Comparison of ENCODE assay signal across 8 mouse cellular contexts in the genomic region with DNA sequence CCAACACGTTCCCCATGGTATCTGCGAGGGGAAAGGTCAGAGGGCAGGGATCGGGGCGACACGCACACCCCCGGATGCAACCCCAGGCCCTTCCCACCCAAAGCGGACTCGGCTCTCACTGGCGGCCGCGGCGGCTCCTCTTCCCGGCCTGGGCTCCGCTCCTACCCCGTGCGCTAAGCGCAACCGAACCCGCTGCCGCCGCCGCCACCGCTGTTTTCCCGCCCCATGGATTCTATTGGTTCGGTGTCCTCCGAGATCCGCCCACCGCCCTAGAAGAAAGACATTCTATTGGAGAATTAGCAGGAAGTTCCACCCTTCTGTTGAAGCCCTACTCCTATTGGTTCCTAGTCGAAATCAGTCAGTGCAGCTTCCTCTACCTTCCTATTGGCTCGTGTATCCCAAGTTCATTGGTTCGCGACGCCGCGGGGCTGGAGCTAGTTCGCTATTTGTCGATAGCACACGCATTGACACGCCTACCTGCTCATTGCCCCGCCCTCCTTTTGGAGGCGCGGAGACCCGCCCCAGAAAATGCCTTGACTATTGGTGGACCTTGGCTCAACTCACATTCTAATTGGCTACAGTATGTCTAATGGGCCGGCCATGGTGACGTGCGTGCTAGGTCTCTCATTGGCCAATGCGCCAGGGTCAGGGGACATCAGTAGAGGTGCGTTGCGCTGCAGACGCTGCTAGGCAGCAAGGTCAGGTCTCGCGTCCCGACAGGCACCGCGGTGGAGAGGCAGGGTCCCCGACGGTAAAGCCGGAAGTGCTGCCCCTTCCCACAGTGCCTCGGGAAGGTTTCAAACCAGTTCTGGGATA. TPM values are rescaled to one million over a fixed set of nuclear protein-coding genes. Genes with fewer than 3 reads are reported as not detected.
A peak's percentile ranks its signal among the peaks of the same experiment; 100 is the strongest.
DNase-seq lines count a peak whose midpoint lies in the region; ATAC-seq and TF ChIP-seq lines count a peak whose summit lies in the region.

Tomm40 (minus strand) TSS at position 200 of the 816 bp plus-strand sequence.

- peak; percentile 38; the same call in 1 of the 2 replicates for TF ChIP-seq POLR2A in brain, embryonic 14.5 days (IDR thresholded peaks at IDR 0.05; ENCODE audit: borderline replicate concordance, extremely low read depth, insufficient read depth, insufficient read length, poor library complexity, severe bottlenecking)
- peak; percentile 69; the same call in 1 of the 2 replicates for TF ChIP-seq POLR2A in liver, adult 2 months (IDR thresholded peaks at IDR 0.05; ENCODE audit: extremely low read depth, insufficient read depth, low read length)
- peak; percentile 66 for TF ChIP-seq POLR2A in myocyte (IDR thresholded peaks at IDR 0.05; ENCODE audit: insufficient read length, low read depth)

- WGBS in heart, embryonic 11.5 days (ENCODE audit: insufficient replicate concordance): under 1% methylated on average over 55 of the region's 59 CpGs
- under 1% methylated on average over 59 of the region's 59 CpGs for WGBS in kidney, embryonic 16.5 days
- under 1% methylated on average over 59 of the region's 59 CpGs for WGBS in liver, adult 2 months

- no peak for TF ChIP-seq CTCF in C2C12 (IDR thresholded peaks at IDR 0.05; ENCODE audit: control insufficient read depth, insufficient read depth, insufficient read length)
- no peak for TF ChIP-seq CTCF in brain, embryonic 14.5 days (IDR thresholded peaks at IDR 0.05; ENCODE audit: borderline replicate concordance, extremely low read depth, insufficient read depth, insufficient read length)
- TF ChIP-seq CTCF in liver, adult 2 months (IDR thresholded peaks at IDR 0.05; ENCODE audit: low read depth, low read length): no peak

- H3K36me3 ChIP-seq in C2C12 (ENCODE audit: control insufficient read depth, insufficient read depth): peaks cover 26% of the 10 kb centered on the region
- H3K36me3 ChIP-seq in erythroblast, embryonic 14.5 days (ENCODE audit: control insufficient read depth): peaks cover 35% of the 10 kb centered on the region
- H3K36me3 ChIP-seq in heart, embryonic 11.5 days (ENCODE audit: control insufficient read depth, insufficient read depth, low read length): peaks cover 26% of the 10 kb centered on the region
- H3K36me3 ChIP-seq in kidney, embryonic 16.5 days (ENCODE audit: insufficient read depth, low read length): peaks cover 56% of the 10 kb centered on the region
- peaks cover 5% of the 10 kb centered on the region; the same call in 1 of the 2 replicates for H3K36me3 ChIP-seq in liver, adult 2 months (ENCODE audit: control insufficient read depth, insufficient read depth, low read length)
- H3K36me3 ChIP-seq in myocyte (ENCODE audit: control insufficient read depth, insufficient read depth): peaks cover 12% of the 10 kb centered on the region
- peaks cover 6% of the 10 kb centered on the region for H3K36me3 ChIP-seq in splenic B cell, adult 2 months (ENCODE audit: control insufficient read depth, insufficient read depth, low read length, poor library complexity, severe bottlenecking)

- H3K4me2 ChIP-seq in heart, embryonic 11.5 days: peak within 1 kb of the TSS; percentile 91
- H3K4me2 ChIP-seq in kidney, embryonic 16.5 days (replicated peaks; ENCODE audit: low read depth, low read length): peak within 1 kb of the TSS; percentile 79
- H3K4me2 ChIP-seq in myocyte (ENCODE audit: low read depth): peak within 1 kb of the TSS; percentile 99

- H3K9ac ChIP-seq in heart, embryonic 11.5 days (ENCODE audit: low read depth, low read length): peak within 1 kb of the TSS; percentile 93
- H3K9ac ChIP-seq in kidney, embryonic 16.5 days (replicated peaks; ENCODE audit: low read length): peak within 1 kb of the TSS; percentile 95
- H3K9ac ChIP-seq in liver, adult 2 months (ENCODE audit: low read depth, low read length): peak within 1 kb of the TSS; percentile 92

- H3K4me3 ChIP-seq in C2C12 (ENCODE audit: insufficient read depth, poor library complexity, severe bottlenecking) (peak within 1 kb of the TSS; percentile 78), myocyte (peak within 1 kb of the TSS; percentile 53)
- H3K4me3 ChIP-seq in erythroblast, embryonic 14.5 days (replicated peaks): peak within 1 kb of the TSS; percentile 97
- peak within 1 kb of the TSS; percentile 83 for H3K4me3 ChIP-seq in heart, embryonic 11.5 days (ENCODE audit: low read depth, low read length)
- peak within 1 kb of the TSS; percentile 81 for H3K4me3 ChIP-seq in kidney, embryonic 16.5 days (ENCODE audit: low read length)
- H3K4me3 ChIP-seq in liver, adult 2 months (ENCODE audit: insufficient read depth, low read depth, low read length): peak within 1 kb of the TSS; percentile 93

- H3K4me1 ChIP-seq in erythroblast, embryonic 14.5 days (ENCODE audit: control insufficient read depth): peaks cover 51% of the 10 kb centered on the region
- H3K4me1 ChIP-seq in heart, embryonic 11.5 days (ENCODE audit: control insufficient read depth, insufficient read depth, low read length): peaks cover 13% of the 10 kb centered on the region
- H3K4me1 ChIP-seq in kidney, embryonic 16.5 days (ENCODE audit: insufficient read depth, low read length): peaks cover 22% of the 10 kb centered on the region
- peaks cover 6% of the 10 kb centered on the region for H3K4me1 ChIP-seq in liver, adult 2 months (ENCODE audit: control insufficient read depth, insufficient read depth, low read length)

- no peaks in the 10 kb centered on the region for H3K27me3 ChIP-seq in C2C12 (ENCODE audit: control insufficient read depth, insufficient read depth, insufficient read length)
- no peaks in the 10 kb centered on the region for H3K27me3 ChIP-seq in erythroblast, embryonic 14.5 days (ENCODE audit: control insufficient read depth)
- no peaks in the 10 kb centered on the region for H3K27me3 ChIP-seq in heart, embryonic 11.5 days (ENCODE audit: control insufficient read depth, insufficient read depth, low read length)
- H3K27me3 ChIP-seq in kidney, embryonic 16.5 days (ENCODE audit: insufficient read depth, low read length): no peaks in the 10 kb centered on the region
- no peaks in the 10 kb centered on the region for H3K27me3 ChIP-seq in liver, adult 2 months (ENCODE audit: control insufficient read depth, insufficient read depth, low read length)
- H3K27me3 ChIP-seq in myocyte (ENCODE audit: control insufficient read depth, insufficient read depth, insufficient read length): no peaks in the 10 kb centered on the region
- no peaks in the 10 kb centered on the region for H3K27me3 ChIP-seq in splenic B cell, adult 2 months (ENCODE audit: control insufficient read depth, insufficient read depth, low read length, poor library complexity, severe bottlenecking)

- H3K27ac ChIP-seq in heart, embryonic 11.5 days (ENCODE audit: low read depth, low read length): peak within 1 kb of the TSS; percentile 82
- peak within 1 kb of the TSS; percentile 83 for H3K27ac ChIP-seq in kidney, embryonic 16.5 days (ENCODE audit: low read length)
- peak within 1 kb of the TSS; percentile 87 for H3K27ac ChIP-seq in liver, adult 2 months (replicated peaks; ENCODE audit: insufficient read depth, low read depth, low read length)

- peaks cover 40% of the 10 kb centered on the region for H3K79me2 ChIP-seq in C2C12 (ENCODE audit: control insufficient read depth, insufficient read depth)
- 0 out of 2 replicates have a peak, but pooled peaks cover 3% of the 10 kb centered on the region for H3K79me2 ChIP-seq in liver, adult 2 months (ENCODE audit: control insufficient read depth, insufficient read depth, low read length)
- peaks cover 20% of the 10 kb centered on the region for H3K79me2 ChIP-seq in myocyte (ENCODE audit: control insufficient read depth, insufficient read depth)

- DNase-seq in brain, embryonic 14.5 days (ENCODE audit: low read depth): peak; percentile 100
- peak; percentile 100 for DNase-seq in liver, adult 2 months (ENCODE audit: extremely low read depth, low read depth, low spot score)
- peak; percentile 100 for DNase-seq in splenic B cell, adult 2 months (ENCODE audit: low read depth, low spot score)

- peak within 1 kb of the TSS; percentile 98 for H3ac ChIP-seq in C2C12 (ENCODE audit: control insufficient read depth, insufficient read length, low read depth)
- peak within 1 kb of the TSS; percentile 94 for H3ac ChIP-seq in myocyte (ENCODE audit: control insufficient read depth, insufficient read length)

- H3K79me3 ChIP-seq in C2C12 (ENCODE audit: low read depth): peaks cover 26% of the 10 kb centered on the region

- peak; percentile 99 for ATAC-seq in heart, embryonic 11.5 days (replicated peaks; ENCODE audit: insufficient number of reproducible peaks, low FRiP score, low TSS enrichment)
- ATAC-seq in kidney, embryonic 16.5 days (ENCODE audit: low FRiP score, low TSS enrichment): peak; percentile 100

- no peaks in the 10 kb centered on the region for H3K9me3 ChIP-seq in erythroblast, embryonic 14.5 days (ENCODE audit: control insufficient read depth, low read length)
- H3K9me3 ChIP-seq in heart, embryonic 11.5 days (replicated peaks; ENCODE audit: control insufficient read depth, low read length): no peaks in the 10 kb centered on the region
- peaks cover under 1% of the 10 kb centered on the region for H3K9me3 ChIP-seq in kidney, embryonic 16.5 days (ENCODE audit: low read length)

TF ChIP-seq in C2C12, 6 proteins besides CTCF, POLR2A, EP300 and RAD21 (continues in another document):
- TF ChIP-seq MAX (IDR thresholded peaks at IDR 0.05) (no peak), MYOG (IDR thresholded peaks at IDR 0.05; ENCODE audit: control insufficient read depth, extremely low read depth, insufficient read length) (no peak), MYOD1 (IDR thresholded peaks at IDR 0.05; ENCODE audit: control insufficient read depth, insufficient read length, low read depth) (no peak), USF1 (IDR thresholded peaks at IDR 0.05; ENCODE audit: low read depth) (no peak), FOSL1 (IDR thresholded peaks at IDR 0.05; ENCODE audit: insufficient read depth, low read length, poor library complexity, severe bottlenecking) (no peak)

TF ChIP-seq in myocyte, 11 proteins besides CTCF, POLR2A, EP300 and RAD21 (continues in another document):
- TF ChIP-seq MAX (IDR thresholded peaks at IDR 0.05; ENCODE audit: low read depth) (no peak), CEBPB (IDR thresholded peaks at IDR 0.05; ENCODE audit: insufficient read depth, poor library complexity, severe bottlenecking) (no peak), REST (IDR thresholded peaks at IDR 0.05; ENCODE audit: insufficient read depth, insufficient read length) (no peak), SRF (IDR thresholded peaks at IDR 0.05; ENCODE audit: control insufficient read depth, insufficient read length, low read depth) (no peak), MYOG (IDR thresholded peaks at IDR 0.05; ENCODE audit: control insufficient read depth in 1 of 3, insufficient read depth in 1 of 3, insufficient read length in 2 of 3, low read depth in 2 of 3) (peak in 1 of 3 experiments; percentile 21)

RNA-seq across cellular contexts. Expression of gene Tomm40, which starts in this region (rescaled TPM):
- polyA plus RNA-seq in C2C12 (2012; fragmentation: generic; extraction: Trizol): 218 TPM
- polyA plus RNA-seq in brain, embryonic 14.5 days (2012; rRNA removed): 111 and 131 TPM in 2 replicates
- 12.7 and 13.1 TPM in 2 replicates for polyA plus RNA-seq in erythroblast, embryonic 14.5 days (2012)
- 142 and 154 TPM in 2 replicates for polyA plus RNA-seq in heart, embryonic 11.5 days (2014; fragmentation: Nextera tagmentation; extraction: Ambion mirVana)
- polyA plus RNA-seq in kidney, embryonic 16.5 days (2015; fragmentation: Nextera tagmentation; extraction: Ambion mirVana): 136 and 153 TPM in 2 replicates
- total RNA-seq in liver, adult 2 months (2014; rRNA removed): 22.3 and 26.9 TPM in 2 replicates
- 48.7 and 56.2 TPM in 2 replicates for polyA plus RNA-seq in liver, adult 2 months (2012; rRNA removed)
- 112 TPM for polyA plus RNA-seq in myocyte (2012; fragmentation: generic; extraction: Trizol)

Comparison
In these comparisons a context has a peak if more than half of its experiments do, and no peak if none do; other contexts are left out.
1. Peak in every context shown above with its lines: DNase-seq, ATAC-seq, H3K4me3 ChIP-seq and H3K27ac ChIP-seq.